Mouse (Mus musculus) megakaryocyte, adult 5-6 weeks (primary cell): ENCODE measurements at regions not wholly inside any gene's neighbourhood (a gene's known extent, or its start where the extent isn't known, plus 50 kb on each side); places are given as distances from the start of the nearest gene placed in this dataset.

ENCODE experiments used
- ATAC-seq: 2 replicates; pipeline ENCODE4 v1.8.0; 2016; ENCODE audit warnings: mild to moderate bottlenecking, inconsistent platforms; ENCODE audit not compliant: poor library complexity, severe bottlenecking

GRCm38 (mm10) chr15:10833866-10834571 lies 118.1 kb upstream of the C1qtnf3 start:
- ATAC-seq, result 0 out of 2 replicates have a peak, but pooled peaks have one; percentile 7

DNA sequence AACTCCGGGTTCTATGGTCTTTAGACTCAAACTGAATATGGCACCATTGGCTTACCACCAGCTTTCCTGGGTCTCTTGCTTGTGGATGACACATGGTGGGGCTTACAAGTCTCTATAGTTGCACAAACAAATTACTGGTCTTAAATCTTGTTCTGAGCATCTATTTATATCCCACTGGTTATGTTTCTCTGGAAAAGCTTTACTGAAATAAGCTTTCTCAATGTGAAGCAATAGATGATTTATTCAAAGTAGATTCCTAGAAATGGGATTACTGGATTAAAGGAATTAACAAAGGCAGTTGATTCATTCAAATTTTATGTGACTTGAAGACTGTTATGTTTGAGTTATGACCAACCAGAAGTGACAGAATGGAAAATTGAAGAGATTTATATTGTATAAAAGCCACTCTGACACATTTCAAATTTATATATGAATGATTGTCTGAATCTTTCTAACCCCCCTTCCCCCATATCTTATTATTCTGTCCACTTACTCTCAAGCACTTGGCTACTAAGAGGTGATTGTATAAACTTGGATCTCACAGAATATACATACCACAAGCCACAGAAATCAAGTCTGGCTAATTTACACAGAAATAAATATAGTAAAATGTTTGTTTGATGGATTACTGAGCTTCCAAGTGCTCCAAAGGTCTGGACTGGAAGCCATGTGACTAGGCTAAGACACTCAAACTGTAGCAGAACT lies 113.4 kb upstream of the C1qtnf3 start:
- ATAC-seq, result no peak

DNA sequence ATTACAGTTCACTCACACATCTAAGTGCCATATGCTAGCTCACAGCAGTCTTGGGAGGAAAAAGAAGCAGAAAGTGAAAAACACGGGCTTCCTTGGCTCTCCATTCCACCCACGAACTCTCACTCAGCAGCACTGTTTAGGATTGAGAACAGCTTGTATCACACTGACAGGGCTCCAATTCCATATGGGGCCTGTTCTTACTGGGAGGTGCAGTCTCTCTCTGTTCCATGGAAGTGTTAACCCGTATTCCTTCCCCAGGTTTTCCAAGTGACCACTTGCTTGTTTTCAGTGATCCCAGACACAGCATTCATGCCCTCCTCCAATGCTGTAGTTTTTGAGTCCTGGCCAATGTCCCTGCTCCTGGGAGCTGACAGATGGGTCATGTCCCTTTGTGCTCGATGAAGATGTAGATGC lies 111.5 kb upstream of the C1qtnf3 start:
- ATAC-seq, result no peak

GRCm38 (mm10) chr15:10843060-10843695 lies 109.0 kb upstream of the C1qtnf3 start:
- no peak for ATAC-seq

DNA sequence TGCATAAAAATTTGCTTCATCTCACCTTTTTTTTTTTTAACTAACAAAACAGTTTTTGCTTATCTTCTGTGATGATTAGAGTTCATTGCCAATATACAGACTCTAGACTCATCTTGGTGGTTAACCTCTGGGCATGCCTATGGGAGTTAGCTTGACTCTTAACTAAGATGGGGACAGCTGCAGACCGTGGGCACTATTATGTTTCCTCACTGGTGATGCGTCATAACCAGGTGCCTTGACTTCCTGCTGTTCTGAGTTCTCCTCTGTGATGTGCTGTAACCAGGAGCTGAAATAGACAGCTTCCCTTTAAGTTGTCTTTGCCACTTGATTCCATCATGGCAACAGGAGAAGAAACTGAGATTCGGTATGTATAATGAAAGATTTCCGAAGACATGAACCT lies 105.4 kb upstream of the C1qtnf3 start:
- ATAC-seq, result no peak

DNA sequence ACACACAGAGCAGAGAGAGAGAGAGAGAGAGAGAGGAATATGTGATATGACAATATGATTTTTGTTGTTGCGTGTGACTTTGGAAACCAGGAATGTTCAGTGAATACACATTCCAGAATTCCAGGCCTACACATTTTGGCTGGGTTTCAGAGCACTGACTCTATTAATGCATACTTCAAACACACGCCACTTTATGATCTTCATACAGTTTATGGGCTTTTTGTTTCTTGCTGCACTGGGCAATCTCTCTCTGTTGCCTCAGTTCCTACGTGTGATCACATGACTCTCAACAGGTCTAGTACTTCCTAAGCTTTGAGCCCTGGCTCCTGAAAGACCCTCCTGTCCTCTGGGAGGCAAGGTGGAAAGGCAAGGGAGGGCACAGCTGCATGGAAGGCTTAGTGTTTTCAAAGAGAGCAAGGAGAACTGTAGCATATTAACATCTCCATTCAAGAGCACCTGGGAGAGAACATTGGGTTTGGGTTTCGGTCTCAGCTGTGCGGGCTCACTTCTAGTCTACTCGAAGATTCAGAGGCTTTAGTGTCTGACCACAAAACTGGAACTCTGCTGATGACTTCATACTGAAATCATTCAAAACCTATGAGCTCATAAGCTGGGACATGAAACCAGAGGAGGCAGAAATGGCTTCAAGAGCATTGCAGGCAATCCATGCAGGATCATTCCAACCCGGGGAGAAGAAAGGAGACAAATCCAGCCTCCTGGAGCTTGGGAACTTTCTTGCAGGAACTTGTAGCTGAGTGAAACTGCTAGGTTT lies 87.9 kb upstream of the C1qtnf3 start:
- ATAC-seq, result no peak

DNA sequence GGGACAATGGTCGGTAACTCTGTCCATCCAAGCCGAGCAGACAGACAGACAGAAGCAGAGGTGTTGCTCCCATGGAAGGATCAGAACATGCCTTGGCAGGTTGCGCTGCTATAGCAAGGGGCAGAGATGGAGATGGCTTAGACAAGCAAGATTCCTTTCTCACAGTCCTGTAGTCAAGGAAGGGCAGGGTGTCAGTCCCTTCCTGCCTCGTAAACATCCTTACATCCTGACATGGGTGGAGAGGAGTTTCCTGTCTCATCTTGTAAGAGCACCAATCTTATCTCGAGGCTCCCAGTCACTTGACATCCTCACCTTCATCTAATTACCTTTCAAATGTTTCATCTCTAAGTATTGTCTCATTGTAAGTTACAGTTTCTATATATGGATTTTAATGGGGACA lies 87.0 kb upstream of the C1qtnf3 start:
- no peak for ATAC-seq

GRCm38 (mm10) chr15:10866794-10867193 lies 85.3 kb upstream of the C1qtnf3 start:
- no peak for ATAC-seq

DNA sequence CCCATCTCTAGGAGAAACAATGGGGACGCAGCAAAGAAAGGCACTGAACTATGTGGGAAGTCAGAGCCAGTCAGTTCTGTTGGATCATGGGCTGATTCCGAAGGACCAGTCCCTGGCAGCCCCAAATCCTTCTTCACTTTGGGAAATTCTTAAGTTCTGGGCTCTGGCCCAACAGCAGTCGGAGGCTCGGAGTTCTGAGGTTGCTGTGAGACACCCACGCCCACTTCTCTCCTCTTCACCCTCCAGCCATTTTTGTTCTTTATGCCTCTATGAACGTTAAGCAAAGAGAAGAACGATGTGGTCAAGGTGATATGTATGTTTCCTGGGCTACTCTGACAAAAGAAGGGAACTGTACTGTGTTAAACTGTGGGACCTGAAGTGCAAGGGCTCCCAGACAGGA lies 84.0 kb upstream of the C1qtnf3 start:
- ATAC-seq, result no peak

DNA sequence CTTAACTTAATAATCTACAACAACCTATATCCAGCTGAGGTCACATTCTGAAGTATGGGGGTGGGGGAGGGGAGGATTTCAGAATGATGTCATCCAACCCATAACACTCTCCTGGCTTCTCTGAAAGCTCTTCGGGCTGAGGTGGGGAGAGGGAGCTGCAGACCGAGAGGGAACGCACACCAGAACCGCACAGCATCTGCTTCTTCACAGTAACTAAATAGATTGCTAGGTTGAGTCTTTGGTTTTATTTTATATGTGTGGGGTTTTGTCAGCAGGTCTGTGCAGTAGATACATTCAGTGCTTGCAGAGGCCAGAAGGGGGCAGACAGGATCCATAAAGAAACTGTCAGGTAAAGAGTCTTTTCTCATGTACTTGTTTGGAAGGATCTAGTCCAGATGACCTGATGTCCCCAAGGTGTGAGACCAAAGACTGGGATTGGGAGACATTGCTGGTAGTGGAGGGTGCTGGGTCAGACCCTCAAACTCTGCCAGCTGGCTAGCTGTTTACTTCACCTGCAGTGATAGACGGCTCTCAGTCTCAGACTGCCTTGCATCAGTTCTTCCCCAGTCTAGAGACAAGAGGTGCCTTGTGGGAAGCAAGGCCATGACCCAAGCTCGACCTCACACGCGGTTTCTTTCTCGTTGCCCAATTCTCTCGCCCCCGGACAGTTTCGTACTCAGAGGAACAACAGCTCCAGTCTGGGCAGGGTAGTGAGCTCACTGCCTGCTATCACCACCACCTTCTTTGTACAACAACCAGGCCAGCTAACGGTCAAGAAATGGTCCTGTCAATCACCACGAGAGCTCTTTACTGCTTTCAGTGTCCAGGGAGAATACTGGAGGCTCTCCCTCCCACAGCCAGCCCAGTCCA lies 83.2 kb upstream of the C1qtnf3 start:
- ATAC-seq, result peak; percentile 91

DNA sequence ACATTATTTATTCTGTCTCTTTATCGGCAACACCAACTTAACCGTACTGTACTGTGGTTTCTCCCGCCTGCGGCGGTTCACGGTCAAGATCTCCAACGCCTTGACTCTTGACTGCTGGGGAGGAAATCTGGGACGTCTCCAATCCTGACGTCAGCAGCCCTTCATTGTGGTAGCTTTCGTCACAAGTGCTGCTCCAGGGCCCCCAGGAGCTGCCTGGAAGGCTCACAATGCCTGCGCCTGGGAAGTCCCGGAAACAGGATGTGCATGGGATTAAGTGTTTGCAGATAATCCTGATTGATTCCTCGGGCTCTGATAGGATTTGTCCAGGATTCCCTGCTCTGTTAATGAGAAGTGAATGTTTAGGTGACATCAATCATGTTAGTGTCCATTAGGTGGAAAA lies 82.3 kb upstream of the C1qtnf3 start:
- ATAC-seq, result no peak

- 0 out of 2 replicates have a peak, but pooled peaks have one; percentile 43 for ATAC-seq
Observed at GRCm38 (mm10) chr15:10872322-10872967, 79.7 kb upstream of the C1qtnf3 start.

- ATAC-seq, result 0 out of 2 replicates have a peak, but pooled peaks have one; percentile 38
Observed at GRCm38 (mm10) chr15:10876328-10876727, 75.8 kb upstream of the C1qtnf3 start.

- no peak for ATAC-seq
Observed at GRCm38 (mm10) chr15:10881726-10882125, 70.4 kb upstream of the C1qtnf3 start.

GRCm38 (mm10) chr15:10887990-10888389 lies 64.1 kb upstream of the C1qtnf3 start:
- no peak for ATAC-seq

DNA sequence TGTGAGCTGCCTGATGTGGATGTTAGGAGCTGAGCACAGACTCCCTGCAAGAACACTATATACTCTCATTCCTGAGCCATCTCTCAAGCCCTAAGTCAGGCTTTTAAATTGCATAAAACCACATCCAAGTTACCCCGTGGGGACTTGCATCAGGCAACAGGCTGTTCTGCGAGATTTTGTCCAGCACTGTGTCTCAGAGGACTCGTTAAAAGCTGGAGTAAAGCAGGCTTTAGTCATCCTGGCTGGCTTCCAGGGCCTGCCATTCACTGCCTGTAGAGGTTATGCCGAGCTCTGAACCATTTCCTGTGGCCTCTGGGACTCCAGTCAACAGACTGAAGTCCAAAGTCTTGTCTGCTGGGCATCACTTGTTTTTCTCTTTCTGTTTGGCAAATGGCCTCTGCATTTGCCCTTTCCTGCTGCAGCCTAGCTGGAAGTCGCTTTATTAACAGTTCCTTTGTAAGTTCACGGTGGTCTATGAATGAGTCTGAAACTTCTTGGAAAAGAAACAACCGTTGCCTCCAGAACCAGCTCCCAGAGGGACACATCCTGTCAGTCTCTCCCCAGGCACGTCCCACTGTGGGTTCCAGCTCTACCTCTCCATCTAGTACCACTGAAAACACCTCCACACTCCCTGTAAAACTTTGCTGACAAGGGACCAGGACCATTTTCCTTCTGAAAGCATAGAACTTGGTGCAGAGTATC lies 61.8 kb upstream of the C1qtnf3 start:
- no peak for ATAC-seq

- no peak for ATAC-seq
Observed at GRCm38 (mm10) chr15:10898309-10898708, 53.8 kb upstream of the C1qtnf3 start.

DNA sequence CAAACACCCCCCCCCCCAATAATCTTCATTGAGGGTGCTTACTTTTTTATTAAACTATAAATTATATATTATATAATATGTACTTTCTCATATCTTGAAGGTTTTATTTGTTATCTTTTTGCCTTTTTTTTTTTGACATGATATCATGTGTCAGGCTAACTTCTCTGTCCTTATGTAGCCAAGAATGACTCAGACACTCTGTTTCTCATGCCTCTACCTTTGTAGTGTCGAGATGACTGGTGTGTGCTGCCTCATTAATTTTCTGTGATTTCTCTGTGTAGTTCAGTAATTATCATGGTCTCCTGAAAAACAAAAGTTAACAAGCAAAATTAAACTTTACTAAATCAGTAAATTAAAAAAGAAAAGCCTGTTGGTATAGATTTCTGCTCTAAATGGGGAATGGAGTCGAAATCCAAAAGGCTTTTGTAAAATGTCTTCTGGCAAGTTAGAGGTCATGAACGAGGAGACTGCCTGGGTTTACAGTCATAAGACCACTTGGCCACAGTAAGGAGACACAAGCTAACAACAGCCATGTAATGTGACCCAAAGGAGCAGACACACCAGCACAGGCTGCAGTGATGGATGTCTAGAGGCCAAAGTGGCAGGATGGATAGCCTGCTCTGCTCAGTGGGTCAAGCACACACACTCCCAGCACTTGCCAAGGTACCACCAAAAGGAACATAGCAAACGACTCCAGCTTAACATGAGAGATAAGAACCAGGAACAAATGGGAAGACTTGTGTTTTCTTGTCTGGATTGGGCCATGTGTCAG lies 53.2 kb upstream of the C1qtnf3 start:
- ATAC-seq, result no peak
